8 mouse cellular contexts compared by ENCODE assay signal in the genomic region with DNA sequence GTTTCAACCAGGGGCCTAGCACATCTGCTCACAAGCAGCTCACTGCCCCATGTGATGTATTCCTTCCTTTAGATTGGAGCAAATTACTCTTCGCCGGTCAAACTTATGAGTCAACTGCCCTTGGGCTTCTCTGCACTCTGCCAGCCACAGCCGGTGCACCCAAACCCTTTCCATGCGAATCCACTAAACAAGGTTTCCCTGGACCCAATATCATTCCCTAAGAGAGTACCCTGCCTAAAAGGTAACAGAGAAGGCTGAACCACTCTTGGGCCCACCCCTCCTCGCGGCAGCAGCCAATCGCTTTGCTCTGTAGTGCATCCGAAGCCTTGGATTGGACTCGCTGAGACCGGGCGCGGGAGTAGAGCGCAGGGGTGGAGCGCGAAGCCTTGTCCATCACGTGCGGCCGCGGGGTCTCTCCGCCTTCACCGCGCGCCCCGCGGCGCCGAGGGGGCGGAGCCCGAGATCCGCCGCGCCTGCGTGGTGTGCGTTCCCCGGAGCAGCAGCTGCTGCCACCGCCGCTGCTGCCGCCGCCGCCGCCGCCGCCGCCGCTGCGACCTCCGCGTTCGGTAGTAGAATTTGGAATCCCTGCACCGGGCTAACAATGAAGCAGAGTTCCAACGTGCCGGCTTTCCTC. TPM values are rescaled to one million over a fixed set of nuclear protein-coding genes. Genes with fewer than 3 reads are reported as not detected.
A peak's percentile ranks its signal among the peaks of the same experiment; 100 is the strongest.
DNase-seq lines count a peak whose midpoint lies in the region; ATAC-seq lines count a peak whose summit lies in the region.

A gene (plus strand): TSS at position 478 of the 634 bp plus-strand sequence.

- peak; percentile 97 for ATAC-seq in inflammation-experienced regulatory T-cells, adult 6 months
- ATAC-seq in megakaryocyte-erythroid progenitor cell, adult 5-6 weeks (replicated peaks; ENCODE audit: low FRiP score, low TSS enrichment, poor library complexity, severe bottlenecking) = peak; percentile 98

- DNase-seq in adrenal gland, adult (ENCODE audit: inconsistent age in 2 of 2, low spot score in 1 of 2) = peak; percentile 98
- DNase-seq in embryo, embryonic 10.5 days (ENCODE audit: low spot score) = peak; percentile 97
- DNase-seq in gastrocnemius, postnatal 14 days = peak; percentile 96
- DNase-seq in left cerebral cortex, postnatal 10 days (ENCODE audit: extremely low spot score in 1 of 2, low spot score in 2 of 2) = peak; percentile 94 to 98
- DNase-seq in right cerebral cortex, postnatal 25 days = peak; percentile 98
- peak; percentile 95 for DNase-seq in urinary bladder, postnatal 4 days (ENCODE audit: low spot score in 2 of 2)

- intact Hi-C loops in gastrocnemius, postnatal 14 days (cut with DNase I; ENCODE audit: low total_unique reads) = no loop called here
- intact Hi-C loops in left cerebral cortex, postnatal 10 days (cut with DNase I) = loop anchor here (5.0 kb wide), 1 partner anchor 46 kb away; a partner anchor contains a TSS

RNA-seq across cellular contexts. Expression of the gene that starts here (rescaled TPM):
- total RNA-seq in gastrocnemius, postnatal 14 days (2021) = 10 to 100 TPM; 26.9 to 32.5 TPM
- polyA plus RNA-seq in inflammation-experienced regulatory T-cells, adult 6 months (2017; shearing (Covaris generic)) = 10 to 100 TPM; 14.1 to 15.5 (median 14.3) TPM
- 10 to 100 TPM; 35.4 to 36.2 TPM for total RNA-seq in left cerebral cortex, postnatal 10 days (2021)
- total RNA-seq in megakaryocyte-erythroid progenitor cell, adult 5-6 weeks (2014; fragmentation: Nextera tagmentation) = 8.6 and 11.6 TPM in 2 replicates
- 11.7 and 15.7 TPM in 2 replicates for total RNA-seq in megakaryocyte-erythroid progenitor cell, adult 5-6 weeks (2017)

Comparison
In these comparisons a context has a peak if more than half of its experiments do, and no peak if none do; other contexts are left out.
1. Peak in every context shown above with its lines: DNase-seq and ATAC-seq.